Mouse (Mus musculus) heart, adult 9 months (tissue): ENCODE data around the gene Xkr7.

Source experiments
- DNase-seq, 2 experiments: peaks; one replicate each; pipeline ENCODE4 v3.0.0; 2022; ENCODE audit warnings: low spot score in 2 of 2

The Xkr7 gene

GRCm38 (mm10) chr2:153032973-153033372 lies 1.3 kb downstream of the Xkr7 start:
- no peak for DNase-seq

GRCm38 (mm10) chr2:153033545-153034230 lies 2.0 kb downstream of the Xkr7 start:
- DNase-seq, result no peak

DNA sequence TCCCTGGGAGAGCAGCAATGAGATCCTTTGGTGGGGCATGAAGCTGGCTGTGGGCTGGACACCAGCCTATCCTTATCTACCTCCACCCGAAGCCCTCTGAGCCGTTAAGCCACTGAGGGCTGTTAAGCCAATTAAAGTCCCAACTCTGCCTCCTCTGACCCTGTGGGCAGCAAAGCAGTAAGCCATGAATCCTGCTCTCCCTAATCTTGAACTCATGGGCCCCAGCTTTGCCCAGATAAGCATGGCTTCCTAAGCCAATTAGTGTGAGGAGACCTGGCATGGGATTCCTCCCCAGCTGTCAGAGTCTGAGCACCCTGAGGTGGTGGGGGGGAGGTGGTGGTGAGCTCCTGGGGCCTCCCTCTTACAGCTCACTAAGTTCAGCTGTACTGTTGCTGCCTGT lies 5.0 kb downstream of the Xkr7 start:
- DNase-seq, result no peak

DNA sequence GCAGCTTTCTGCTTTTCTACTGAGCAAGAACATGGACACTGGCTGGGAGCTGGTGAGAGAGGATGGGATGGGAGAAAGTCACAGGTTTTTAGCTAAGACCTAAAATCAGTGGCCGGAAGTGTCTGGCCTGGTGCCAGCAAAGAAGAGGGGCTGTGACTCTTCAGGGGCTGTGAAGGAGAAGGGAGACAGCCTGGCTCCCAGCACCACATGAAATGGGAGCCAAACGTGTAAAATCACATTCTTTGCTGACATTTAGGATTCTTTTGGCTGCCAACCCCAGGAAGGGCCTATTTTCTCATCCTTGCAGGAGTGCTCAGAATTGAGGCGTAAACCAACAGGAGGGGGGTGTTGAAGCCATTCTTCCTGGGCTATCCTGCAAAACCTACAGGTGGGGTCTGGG lies 12.2 kb downstream of the Xkr7 start:
- no peak for DNase-seq

- DNase-seq, result no peak
Measured at GRCm38 (mm10) chr2:153045884-153046299, 14.2 kb downstream of the Xkr7 start.

- DNase-seq, result peak in 1 of 2 experiments; percentile 38
Measured at GRCm38 (mm10) chr2:153047828-153048465, 16.3 kb downstream of the Xkr7 start.

- DNase-seq, result no peak
Measured at GRCm38 (mm10) chr2:153049288-153049996, 17.8 kb downstream of the Xkr7 start.

DNA sequence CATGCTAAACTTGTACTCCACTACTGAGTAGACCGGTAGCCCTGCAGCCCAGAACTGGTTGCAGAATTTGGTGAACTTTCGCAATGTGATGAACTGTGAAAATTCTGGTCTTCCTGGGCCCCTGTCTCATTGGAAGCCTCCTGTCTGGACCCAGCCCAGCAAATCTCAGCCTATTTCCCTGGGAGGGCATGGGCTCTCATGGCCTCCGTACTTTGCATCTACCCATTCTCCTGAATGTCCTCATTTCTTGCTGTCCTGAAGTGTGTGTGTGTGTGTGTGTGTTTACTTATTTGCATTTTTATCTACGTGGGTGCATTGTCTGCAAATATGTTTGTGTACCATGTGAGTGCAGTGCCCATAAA lies 18.3 kb downstream of the Xkr7 start:
- DNase-seq, result no peak

- no peak for DNase-seq
Measured at GRCm38 (mm10) chr2:153051095-153051494, 19.4 kb downstream of the Xkr7 start.

GRCm38 (mm10) chr2:153051537-153051936 lies 19.9 kb downstream of the Xkr7 start:
- no peak for DNase-seq

DNA sequence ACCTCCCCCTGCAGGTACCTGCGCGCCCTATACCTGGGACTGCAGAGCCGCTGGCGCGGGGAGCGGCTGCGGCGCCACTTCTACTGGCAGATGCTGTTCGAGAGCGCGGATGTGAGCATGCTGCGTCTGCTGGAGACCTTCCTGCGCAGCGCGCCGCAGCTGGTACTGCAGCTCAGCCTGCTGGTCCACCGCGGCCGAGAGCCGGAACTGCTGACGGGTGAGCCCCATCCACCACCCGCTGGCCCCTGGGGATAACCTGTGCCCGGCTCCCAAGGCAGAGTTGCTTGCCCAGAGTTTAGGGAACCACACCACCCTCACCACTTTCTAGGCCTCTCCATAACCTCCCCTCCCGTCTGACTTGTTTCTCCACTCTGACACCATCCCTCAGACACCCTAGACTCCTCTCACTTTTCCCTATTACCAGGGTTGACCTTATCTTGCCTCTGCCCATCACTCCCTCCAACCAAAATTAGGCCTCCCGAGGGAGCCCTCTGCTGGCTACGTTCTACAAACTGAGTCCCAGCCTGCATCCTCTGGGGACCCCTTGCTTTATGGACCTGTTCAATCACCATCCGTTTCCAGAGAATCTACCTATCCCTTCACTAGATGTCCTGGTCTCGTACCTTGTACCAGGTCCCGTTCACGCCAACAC lies 21.2 kb downstream of the Xkr7 start:
- no peak for DNase-seq

GRCm38 (mm10) chr2:153053896-153054295 lies 22.2 kb downstream of the Xkr7 start:
- no peak for DNase-seq

DNA sequence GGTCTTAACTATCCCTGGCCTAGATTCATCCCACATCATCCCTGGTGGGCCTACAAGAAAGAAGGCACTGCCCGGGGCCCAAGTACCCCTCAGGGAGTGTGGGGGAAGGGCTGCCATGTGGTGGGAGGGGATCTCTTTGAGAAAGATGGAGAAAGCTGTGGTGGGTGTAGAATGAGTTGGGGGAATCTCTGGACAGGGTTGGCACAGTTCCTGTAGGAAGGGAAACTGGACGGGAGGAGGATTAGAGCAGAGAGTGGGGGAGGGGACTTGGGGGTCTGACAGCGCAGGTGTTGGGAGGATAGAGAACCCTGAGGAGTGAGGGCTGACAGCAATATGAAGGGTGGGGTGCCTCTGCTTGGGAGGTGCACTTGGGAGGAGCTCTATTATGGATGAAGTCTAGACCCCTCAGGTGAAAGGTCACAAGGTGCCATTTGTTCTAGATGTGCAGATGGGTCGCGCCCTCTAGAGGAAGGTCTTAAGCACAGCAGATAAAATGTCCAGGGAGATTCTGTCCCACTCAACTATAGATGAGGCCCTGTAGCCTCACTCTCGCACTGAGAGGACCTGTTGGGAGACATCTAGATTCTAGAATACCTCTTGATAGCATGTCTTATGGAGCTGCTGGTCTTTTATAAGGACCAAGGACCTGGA lies 23.7 kb downstream of the Xkr7 start:
- no peak for DNase-seq

- no peak for DNase-seq
Measured at GRCm38 (mm10) chr2:153058365-153058764, 26.7 kb downstream of the Xkr7 start.

DNA sequence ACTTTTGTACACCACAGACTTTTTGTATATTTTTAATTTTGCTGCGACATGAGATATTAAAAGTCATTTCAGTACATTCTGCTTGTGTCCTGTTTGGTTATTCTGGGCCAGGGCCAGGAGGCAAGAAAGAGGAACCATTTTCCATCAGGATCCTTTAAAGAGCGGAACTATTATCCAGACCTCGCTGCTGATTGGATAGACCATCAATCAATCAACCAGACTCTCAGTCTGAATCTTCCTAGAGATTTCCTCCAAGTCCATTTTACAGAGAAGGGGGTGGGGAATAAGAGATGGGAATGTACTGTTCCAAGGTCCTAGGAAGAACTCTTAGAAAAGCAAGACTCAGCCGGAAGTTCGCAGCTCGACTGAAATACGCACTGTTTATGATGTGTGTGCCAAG lies 28.6 kb downstream of the Xkr7 start:
- DNase-seq, result no peak

GRCm38 (mm10) chr2:153063394-153063793 lies 31.7 kb downstream of the Xkr7 start:
- no peak for DNase-seq

DNA sequence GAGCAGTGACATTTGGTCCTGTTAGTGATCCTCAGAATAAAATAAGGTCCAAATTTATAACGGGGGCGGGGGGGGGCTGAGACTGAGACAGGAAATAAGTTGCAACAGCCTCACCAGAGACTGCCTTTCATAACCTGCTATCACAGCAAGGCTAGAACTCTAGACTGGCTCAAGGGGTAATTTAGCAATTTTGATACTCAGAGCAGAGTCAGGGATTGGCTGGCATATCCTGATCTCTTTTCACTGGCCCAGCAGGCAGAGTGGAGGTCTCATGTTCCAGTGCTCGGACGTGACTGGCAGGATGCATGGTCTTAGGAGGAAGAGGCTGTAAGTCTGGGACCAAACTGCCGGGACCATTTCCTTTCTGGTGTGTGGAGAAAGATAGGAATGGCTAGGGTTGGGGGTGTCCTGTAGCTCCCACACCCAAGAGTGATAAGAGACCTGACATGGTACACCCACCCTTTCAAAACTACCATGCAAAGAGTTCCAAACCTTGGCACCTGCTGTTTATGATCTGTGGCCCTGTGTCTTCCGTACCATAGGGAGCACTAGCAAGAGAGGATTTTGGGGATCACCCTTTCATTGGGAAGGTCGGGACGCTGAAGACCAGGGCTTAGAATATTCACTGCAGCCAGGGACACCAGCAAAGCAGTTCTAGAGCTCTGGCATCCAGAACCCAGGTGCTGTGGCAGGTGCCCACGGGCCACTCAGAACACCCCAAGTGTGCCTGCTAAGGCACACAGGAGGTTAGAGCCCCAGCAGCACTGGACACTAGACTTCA lies 32.7 kb downstream of the Xkr7 start:
- DNase-seq, result no peak

DNA sequence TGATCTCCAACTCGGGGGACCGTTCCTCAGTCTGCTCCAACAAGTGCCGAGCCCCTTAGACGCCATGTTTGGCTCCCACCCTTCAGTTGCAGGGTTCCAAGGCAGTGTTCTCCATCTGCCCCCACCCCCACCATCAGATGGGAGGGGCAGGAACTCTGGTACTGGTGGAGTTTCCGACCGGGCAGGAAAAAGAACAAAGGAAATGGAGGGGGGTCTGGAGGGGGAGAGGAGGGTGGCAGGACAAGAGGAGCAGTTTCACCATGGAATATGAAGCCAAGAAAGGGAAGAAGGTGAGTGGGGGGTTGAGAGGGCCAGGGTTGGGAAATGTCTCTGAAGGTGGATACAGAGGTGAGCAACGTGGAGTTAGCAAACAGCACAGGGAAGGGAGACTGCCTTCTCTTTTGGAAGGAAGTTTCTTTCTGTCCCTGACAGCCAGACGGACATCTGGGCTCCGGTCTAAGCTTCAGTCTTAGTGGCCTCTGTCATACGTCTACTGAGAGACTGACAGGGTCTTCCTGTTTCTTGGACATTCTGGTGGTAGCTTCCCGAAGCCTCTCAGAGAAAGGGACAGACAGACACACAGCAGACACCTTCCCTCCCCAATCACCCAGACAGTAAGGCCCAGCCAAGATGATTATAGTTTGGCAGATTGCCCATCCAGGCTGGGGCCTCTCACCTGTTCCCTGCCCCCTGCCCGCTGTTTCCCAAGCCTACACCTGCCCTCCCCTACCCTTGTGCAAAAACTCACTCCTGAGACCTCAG lies 34.3 kb downstream of the Xkr7 start, which contains the start of gene Ccm2l:
Gene Ccm2l (plus strand): TSS at position 209 of the 762 bp plus-strand sequence.
- peak; percentile 63 to 80 for DNase-seq

DNA sequence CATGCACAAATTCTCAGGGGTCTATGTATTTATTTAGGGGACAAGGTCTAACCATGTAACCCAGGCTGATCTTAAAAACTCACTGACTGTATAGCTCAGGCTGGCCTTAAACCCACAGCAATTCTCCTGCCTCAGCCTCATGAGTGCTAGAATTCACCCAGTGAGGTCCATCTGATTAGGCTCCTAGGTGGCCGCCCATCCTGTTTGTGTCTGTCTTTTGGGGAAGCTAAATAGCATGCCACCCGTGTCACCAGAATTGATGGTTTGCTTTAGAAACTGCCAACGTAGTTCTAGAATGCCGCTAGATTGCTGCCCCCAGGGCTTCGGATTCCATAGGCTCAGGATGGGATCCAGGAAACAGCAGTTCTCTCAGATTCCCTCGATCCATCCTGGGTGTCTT lies 35.3 kb downstream of the Xkr7 start:
- no peak for DNase-seq

DNA sequence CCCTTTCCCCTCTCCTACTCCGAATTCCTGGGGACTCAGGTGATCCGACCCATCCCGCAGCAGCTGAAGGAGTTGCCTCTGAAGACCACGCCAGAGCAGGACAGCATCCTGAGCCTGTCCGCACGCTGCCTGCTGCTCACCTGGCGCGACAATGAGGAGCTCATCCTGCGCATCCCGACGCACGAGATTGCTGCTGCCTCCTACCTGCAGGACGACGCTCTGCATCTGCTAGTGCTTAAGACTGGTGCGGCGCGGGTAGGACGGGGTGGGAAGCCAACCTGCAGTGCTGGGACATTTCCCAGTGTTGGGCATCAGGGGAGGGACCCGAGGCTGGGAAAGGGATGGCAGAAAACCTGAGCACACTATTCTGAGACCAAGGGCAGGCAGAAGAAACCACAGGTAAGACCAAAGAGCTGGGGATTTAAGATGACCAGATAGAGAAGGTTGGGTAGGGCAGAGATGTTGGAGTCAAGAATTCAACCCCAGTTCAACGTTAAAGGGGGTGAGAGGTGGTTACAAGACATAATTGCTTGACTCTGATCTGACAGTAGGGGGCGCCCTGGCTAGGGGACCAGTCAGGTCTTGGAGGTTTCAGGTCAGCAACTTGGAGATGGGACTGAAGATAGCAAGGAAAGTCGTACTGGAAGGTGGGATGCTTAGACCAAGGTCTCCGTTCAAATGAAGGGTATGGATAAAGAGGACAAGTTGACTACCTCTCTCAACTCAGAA lies 39.3 kb downstream of the Xkr7 start:
- DNase-seq, result no peak
